In the genomic region with DNA sequence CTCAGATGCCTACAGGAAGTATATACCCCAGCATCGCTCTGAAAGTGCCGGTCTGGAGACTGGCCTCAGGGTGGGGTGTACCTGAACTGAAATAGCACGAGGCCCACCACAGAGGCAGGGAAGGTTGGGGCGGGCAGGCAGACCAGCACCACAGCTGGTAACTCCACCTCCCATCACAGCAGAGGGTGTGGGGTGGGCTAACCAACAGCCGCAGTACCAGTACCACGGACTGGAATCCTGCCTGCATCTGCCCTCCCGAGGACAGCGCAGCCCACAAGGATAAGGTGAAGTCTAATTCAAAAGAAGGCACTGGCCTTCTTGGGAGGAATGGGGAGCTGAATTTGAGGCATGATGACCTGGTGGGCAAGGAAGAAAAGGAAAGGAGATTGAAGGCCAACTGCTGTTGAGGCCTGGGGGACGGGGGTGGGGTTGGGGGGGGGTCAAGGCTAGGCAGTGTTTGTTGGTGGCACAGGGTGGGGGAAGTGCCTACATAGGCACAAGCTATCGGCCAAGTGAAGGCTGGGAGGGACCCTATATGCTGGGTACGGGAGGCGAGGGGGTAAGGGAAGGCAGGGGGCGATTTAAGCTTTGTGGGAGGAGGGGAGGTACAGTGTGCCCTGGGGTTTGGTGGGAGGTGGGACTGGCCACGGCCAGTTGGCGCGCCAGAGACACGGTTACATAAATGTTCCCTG, we compare ENCODE assay signal across 7 mouse cellular contexts. TPM values are rescaled to one million over a fixed set of nuclear protein-coding genes. Genes with fewer than 3 reads are reported as not detected.
DNase-seq lines count a peak whose midpoint lies in the region; ATAC-seq lines count a peak whose summit lies in the region.

No protein-coding gene starts in this region.

- ATAC-seq in lung, embryonic 15.5 days (ENCODE audit: borderline replicate concordance, extremely low read depth, low FRiP score, low TSS enrichment), result no peak
- peak; percentile 20; the same call in 1 of the 2 replicates for ATAC-seq in embryonic facial prominence, embryonic 13.5 days (ENCODE audit: insufficient number of reproducible peaks, insufficient read depth, low FRiP score, low TSS enrichment, low read depth)
- ATAC-seq in hindbrain, embryonic 12.5 days (ENCODE audit: low FRiP score), result peak; percentile 46
- ATAC-seq in midbrain, embryonic 14.5 days (ENCODE audit: low FRiP score, low TSS enrichment), result no peak

- H3K4me1 ChIP-seq in lung, embryonic 15.5 days, result peaks cover 23% of the 10 kb centered on the region
- peaks cover 24% of the 10 kb centered on the region for H3K4me1 ChIP-seq in embryonic facial prominence, embryonic 13.5 days
- H3K4me1 ChIP-seq in hindbrain, embryonic 12.5 days, result peaks cover 32% of the 10 kb centered on the region
- peaks cover 27% of the 10 kb centered on the region for H3K4me1 ChIP-seq in midbrain, embryonic 14.5 days (ENCODE audit: control insufficient read depth, insufficient read depth, low read length)

- WGBS in lung, embryonic 15.5 days, result 17% methylated on average over 17 of the region's 17 CpGs
- WGBS in embryonic facial prominence, embryonic 13.5 days, result 12% methylated on average over 17 of the region's 17 CpGs
- WGBS in hindbrain, embryonic 12.5 days, result 20% methylated on average over 17 of the region's 17 CpGs
- 24% methylated on average over 17 of the region's 17 CpGs for WGBS in midbrain, embryonic 14.5 days

- no peaks in the 10 kb centered on the region for H3K27me3 ChIP-seq in lung, embryonic 15.5 days
- no peaks in the 10 kb centered on the region; the same call in 1 of the 2 replicates for H3K27me3 ChIP-seq in embryonic facial prominence, embryonic 13.5 days
- H3K27me3 ChIP-seq in hindbrain, embryonic 12.5 days, result no peaks in the 10 kb centered on the region
- no peaks in the 10 kb centered on the region for H3K27me3 ChIP-seq in midbrain, embryonic 14.5 days (ENCODE audit: control insufficient read depth, insufficient read depth, low read length)

- peak overlapping the region; percentile 34 for H3K4me3 ChIP-seq in lung, embryonic 15.5 days
- H3K4me3 ChIP-seq in embryonic facial prominence, embryonic 13.5 days, result peak overlapping the region; percentile 38
- H3K4me3 ChIP-seq in hindbrain, embryonic 12.5 days, result peak overlapping the region; percentile 25
- H3K4me3 ChIP-seq in midbrain, embryonic 14.5 days (replicated peaks; ENCODE audit: low read depth, low read length), result peak overlapping the region; percentile 28

- H3K27ac ChIP-seq in lung, embryonic 15.5 days, result peak overlapping the region; percentile 93
- 0 out of 2 replicates have a peak overlapping the region, but pooled peaks have one; percentile 33 for H3K27ac ChIP-seq in embryonic facial prominence, embryonic 13.5 days
- H3K27ac ChIP-seq in hindbrain, embryonic 12.5 days, result no peak overlapping the region
- 0 out of 2 replicates have a peak overlapping the region, but pooled peaks have one; percentile 37 for H3K27ac ChIP-seq in midbrain, embryonic 14.5 days (replicated peaks; ENCODE audit: low read depth, low read length)

- peak overlapping the region; percentile 65 for H3K4me2 ChIP-seq in lung, embryonic 15.5 days
- peak overlapping the region; percentile 77 for H3K4me2 ChIP-seq in embryonic facial prominence, embryonic 13.5 days
- H3K4me2 ChIP-seq in hindbrain, embryonic 12.5 days (replicated peaks), result peak overlapping the region; percentile 67
- peak overlapping the region; percentile 65 for H3K4me2 ChIP-seq in midbrain, embryonic 14.5 days (ENCODE audit: low read length)

- no peaks in the 10 kb centered on the region for H3K36me3 ChIP-seq in lung, embryonic 15.5 days
- H3K36me3 ChIP-seq in embryonic facial prominence, embryonic 13.5 days, result peaks cover 2% of the 10 kb centered on the region; the same call in 1 of the 2 replicates
- H3K36me3 ChIP-seq in hindbrain, embryonic 12.5 days, result no peaks in the 10 kb centered on the region; the same call in 1 of the 2 replicates
- H3K36me3 ChIP-seq in midbrain, embryonic 14.5 days (ENCODE audit: control insufficient read depth, insufficient read depth, low read length), result no peaks in the 10 kb centered on the region; the same call in 1 of the 2 replicates

- peak overlapping the region; percentile 44 for H3K9ac ChIP-seq in lung, embryonic 15.5 days
- peak overlapping the region; percentile 64 for H3K9ac ChIP-seq in embryonic facial prominence, embryonic 13.5 days
- peak overlapping the region; percentile 55 for H3K9ac ChIP-seq in hindbrain, embryonic 12.5 days
- H3K9ac ChIP-seq in midbrain, embryonic 14.5 days (replicated peaks; ENCODE audit: low read length), result peak overlapping the region; percentile 60

- DNase-seq in lung, postnatal 25 days (ENCODE audit: low spot score), result no peak
- DNase-seq in midbrain, embryonic 14.5 days, result no peak
- no peak for DNase-seq in urinary bladder, postnatal 25 days (ENCODE audit: low spot score)
- no peak for DNase-seq in layer of hippocampus, adult 8-10 months (ENCODE audit: low spot score in 2 of 2)

- H3K9me3 ChIP-seq in lung, embryonic 15.5 days, result no peaks in the 10 kb centered on the region
- no peaks in the 10 kb centered on the region for H3K9me3 ChIP-seq in embryonic facial prominence, embryonic 13.5 days
- no peaks in the 10 kb centered on the region for H3K9me3 ChIP-seq in hindbrain, embryonic 12.5 days (replicated peaks)
- H3K9me3 ChIP-seq in midbrain, embryonic 14.5 days (ENCODE audit: control insufficient read depth, low read length), result no peaks in the 10 kb centered on the region

RNA-seq across cellular contexts. Expression of a gene that starts 20.2 kb away (rescaled TPM):
- 0.15 and 0.26 TPM in 2 replicates for polyA plus RNA-seq in lung, embryonic 15.5 days (2015; fragmentation: Nextera tagmentation; extraction: Ambion mirVana)
- polyA plus RNA-seq in embryonic facial prominence, embryonic 13.5 days (2015; fragmentation: Nextera tagmentation; extraction: Ambion mirVana), result not detected in 2 replicates
- 0.21 TPM in 1 of 2 replicates, not detected in the other for polyA plus RNA-seq in hindbrain, embryonic 12.5 days (2016; fragmentation: Nextera tagmentation; extraction: Ambion mirVana)
- not detected in 2 replicates for polyA plus RNA-seq in midbrain, embryonic 14.5 days (2014; fragmentation: Nextera tagmentation; extraction: Ambion mirVana)
- not detected for total RNA-seq in layer of hippocampus, adult 8-10 months (2022)

RNA-seq across cellular contexts. Expression of a gene that starts 42.3 kb away (rescaled TPM):
- polyA plus RNA-seq in lung, embryonic 15.5 days (2015; fragmentation: Nextera tagmentation; extraction: Ambion mirVana), result 34.4 and 35.1 TPM in 2 replicates
- polyA plus RNA-seq in embryonic facial prominence, embryonic 13.5 days (2015; fragmentation: Nextera tagmentation; extraction: Ambion mirVana), result 22.7 and 23.0 TPM in 2 replicates
- polyA plus RNA-seq in hindbrain, embryonic 12.5 days (2016; fragmentation: Nextera tagmentation; extraction: Ambion mirVana), result 28.1 and 30.1 TPM in 2 replicates
- polyA plus RNA-seq in midbrain, embryonic 14.5 days (2014; fragmentation: Nextera tagmentation; extraction: Ambion mirVana), result 20.5 and 24.9 TPM in 2 replicates
- 100 to 1,000 TPM; 169 to 188 (median 176) TPM for total RNA-seq in layer of hippocampus, adult 8-10 months (2022)

Comparison
In these comparisons a context has a peak if more than half of its experiments do, and no peak if none do; other contexts are left out.
1. ATAC-seq: peak in embryonic facial prominence, embryonic 13.5 days (single experiment) and hindbrain, embryonic 12.5 days (single experiment); none in lung, embryonic 15.5 days (single experiment) and midbrain, embryonic 14.5 days (single experiment).
2. Peak in every context shown above with its lines, with median percentiles within 50 percentile points of each other: H3K4me2 ChIP-seq, H3K4me3 ChIP-seq and H3K9ac ChIP-seq.